In the genomic region with DNA sequence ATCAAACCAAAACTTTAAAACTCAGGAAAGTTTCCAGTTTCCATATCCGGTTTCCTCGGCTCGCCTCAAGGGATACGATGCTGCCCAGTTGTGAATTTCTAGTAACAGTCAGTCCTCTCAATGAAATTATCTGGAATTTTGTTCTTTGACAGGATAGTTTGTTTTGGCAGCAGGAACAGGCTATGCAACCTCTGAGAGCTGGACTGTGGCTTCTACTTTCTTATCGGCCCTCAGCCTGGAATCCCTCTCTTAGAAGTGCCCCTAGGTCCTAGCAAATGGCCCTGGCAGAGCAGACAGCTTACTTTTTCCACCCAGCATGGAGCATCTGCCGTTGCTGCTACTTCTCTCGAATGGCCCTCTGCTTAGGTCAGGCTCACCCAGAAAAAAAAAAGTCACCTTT, we compare ENCODE assay signal across 15 mouse cellular contexts.
"Had no signal": no experiment of that assay in that cellular context is flagged by ENCODE, and none has a peak within 500 bp of the region (broad histone marks: within the 10 kb centered on the region; RNA-seq: fewer than 3 reads in every experiment).

No protein-coding gene starts in this region.

- H3K9me3 ChIP-seq: limb, embryonic 15.5 days; liver, embryonic 13.5 days; midbrain, embryonic 12.5 days; neural tube, embryonic 13.5 days; stomach, embryonic 15.5 days had no signal

- ATAC-seq: midbrain, embryonic 16.5 days had no signal

- H3K4me3 ChIP-seq: layer of hippocampus, adult 2 months; limb, embryonic 15.5 days; liver, embryonic 13.5 days; midbrain, embryonic 12.5 days; neural tube, embryonic 13.5 days; stomach, embryonic 15.5 days had no signal

- H3K36me3 ChIP-seq: limb, embryonic 15.5 days; liver, embryonic 13.5 days; midbrain, embryonic 12.5 days; neural tube, embryonic 13.5 days; stomach, embryonic 15.5 days had no signal

- H3K9ac ChIP-seq: limb, embryonic 15.5 days; liver, embryonic 13.5 days; midbrain, embryonic 12.5 days; neural tube, embryonic 13.5 days; stomach, embryonic 15.5 days had no signal

- H3K4me2 ChIP-seq: limb, embryonic 15.5 days; liver, embryonic 13.5 days; midbrain, embryonic 12.5 days; neural tube, embryonic 13.5 days; stomach, embryonic 15.5 days had no signal

- DNase-seq: kidney, adult 8-10 months; kidney, postnatal 4 days; liver, embryonic 13.5 days; lung, adult 18-20 months; retina, postnatal 1 day; right cerebral cortex, postnatal 4 days; spleen, adult 18-20 months; thymus, adult 2 months; thymus, postnatal 25 days had no signal

- H3K27ac ChIP-seq: layer of hippocampus, adult 2 months; limb, embryonic 15.5 days; liver, embryonic 13.5 days; midbrain, embryonic 12.5 days; neural tube, embryonic 13.5 days; stomach, embryonic 15.5 days had no signal

- H3K27me3 ChIP-seq: limb, embryonic 15.5 days; liver, embryonic 13.5 days; midbrain, embryonic 12.5 days; neural tube, embryonic 13.5 days; stomach, embryonic 15.5 days had no signal

- H3K4me1 ChIP-seq: limb, embryonic 15.5 days; liver, embryonic 13.5 days; midbrain, embryonic 12.5 days; neural tube, embryonic 13.5 days; stomach, embryonic 15.5 days had no signal
